Mouse (Mus musculus): ENCODE results near the gene Synj2. TPM values are rescaled to one million over a fixed set of nuclear protein-coding genes. Genes with fewer than 3 reads are reported as not detected.
A peak's percentile ranks its signal among the peaks of the same experiment; 100 is the strongest.

Synj2 gene
- total RNA-seq, 2 experiments from 2014 or later, result 26.3 to 36.9 TPM

DNA sequence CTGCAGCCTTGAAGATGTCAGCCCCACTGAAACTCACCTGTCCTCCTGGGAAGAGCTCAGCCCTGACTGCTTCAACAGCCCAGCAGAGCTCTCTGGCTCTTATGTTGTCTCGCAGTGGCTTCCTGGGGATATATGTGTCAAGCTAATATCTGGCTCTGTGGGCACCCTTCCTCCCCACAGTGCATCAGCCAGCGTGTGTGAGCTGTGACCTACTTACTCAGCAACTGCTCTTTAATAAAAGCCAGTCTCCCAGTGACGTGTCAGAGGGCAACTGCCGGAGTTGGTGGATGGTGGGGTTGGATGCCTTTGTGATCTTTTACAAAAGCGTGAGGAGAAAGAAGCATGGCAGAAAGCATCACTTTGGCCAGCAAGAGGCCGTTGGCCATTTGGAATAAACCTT lies 42.8 kb downstream of the Synj2 start:
- H3K4me3 ChIP-seq, result no peak overlapping the region
- peak overlapping the region; percentile 55 for H3K27ac ChIP-seq
- intact Hi-C loops (cut with DNase I), result no loop called here
- TF ChIP-seq CTCF (IDR thresholded peaks at IDR 0.05), result no peak
- DNase-seq, result peak; percentile 61

DNA sequence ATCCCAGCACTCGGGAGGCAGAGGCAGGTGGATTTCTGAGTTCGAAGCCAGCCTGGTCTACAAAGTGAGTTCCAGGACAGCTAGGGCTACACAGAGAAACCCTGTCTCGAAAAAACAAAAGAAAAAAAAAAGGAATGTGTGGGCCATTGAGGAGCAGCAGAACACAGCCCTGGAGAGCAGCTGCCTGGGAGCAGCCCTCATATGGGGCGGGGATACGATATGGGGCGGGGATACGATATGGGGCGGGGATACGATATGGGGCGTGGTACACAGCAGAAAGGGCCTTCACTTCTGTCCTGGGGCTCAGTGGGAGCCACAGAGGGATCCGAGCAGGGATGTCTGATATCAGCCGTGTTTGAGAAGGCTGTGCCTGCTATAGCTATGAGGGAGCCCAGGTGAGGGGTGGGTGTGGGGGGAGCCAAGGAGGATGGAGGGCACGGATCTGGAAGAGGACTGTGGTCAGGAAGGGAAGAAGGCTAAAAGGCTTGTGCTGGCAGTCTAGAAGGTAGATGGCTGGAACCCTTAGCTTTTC lies 43.7 kb downstream of the Synj2 start:
- no peak for DNase-seq
- TF ChIP-seq CTCF (IDR thresholded peaks at IDR 0.05), result no peak
- Histone ChIP-seq H3K4me3 (no peak overlapping the region), H3K27ac (peak overlapping the region; percentile 12; the same call in 1 of the 2 replicates)
- intact Hi-C loops (cut with DNase I), result no loop called here

DNA sequence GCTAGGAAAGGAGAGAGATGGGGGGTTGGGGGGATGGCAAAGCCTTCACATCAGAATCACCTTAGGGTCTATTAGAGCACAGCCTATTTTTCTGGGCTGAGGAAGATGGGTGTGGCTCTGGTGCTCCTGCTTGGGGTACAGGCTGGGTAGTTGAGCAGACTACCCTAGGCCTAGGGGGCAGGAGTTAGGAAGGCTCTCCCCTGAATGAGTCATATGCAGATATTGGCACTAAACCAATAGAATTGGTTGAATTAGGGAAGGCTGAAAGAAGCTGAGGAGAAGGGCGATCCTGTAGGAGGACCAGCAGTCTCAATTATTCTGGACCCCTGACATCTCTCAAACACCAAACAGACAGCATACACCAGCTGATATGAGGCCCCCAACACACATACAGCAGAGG lies 44.2 kb downstream of the Synj2 start:
- intact Hi-C loops (cut with DNase I), result no loop called here
- no peak for DNase-seq
- Histone ChIP-seq H3K27ac (peak overlapping the region; percentile 12; the same call in 1 of the 2 replicates), H3K4me3 (no peak overlapping the region)
- TF ChIP-seq CTCF (IDR thresholded peaks at IDR 0.05), result no peak

DNA sequence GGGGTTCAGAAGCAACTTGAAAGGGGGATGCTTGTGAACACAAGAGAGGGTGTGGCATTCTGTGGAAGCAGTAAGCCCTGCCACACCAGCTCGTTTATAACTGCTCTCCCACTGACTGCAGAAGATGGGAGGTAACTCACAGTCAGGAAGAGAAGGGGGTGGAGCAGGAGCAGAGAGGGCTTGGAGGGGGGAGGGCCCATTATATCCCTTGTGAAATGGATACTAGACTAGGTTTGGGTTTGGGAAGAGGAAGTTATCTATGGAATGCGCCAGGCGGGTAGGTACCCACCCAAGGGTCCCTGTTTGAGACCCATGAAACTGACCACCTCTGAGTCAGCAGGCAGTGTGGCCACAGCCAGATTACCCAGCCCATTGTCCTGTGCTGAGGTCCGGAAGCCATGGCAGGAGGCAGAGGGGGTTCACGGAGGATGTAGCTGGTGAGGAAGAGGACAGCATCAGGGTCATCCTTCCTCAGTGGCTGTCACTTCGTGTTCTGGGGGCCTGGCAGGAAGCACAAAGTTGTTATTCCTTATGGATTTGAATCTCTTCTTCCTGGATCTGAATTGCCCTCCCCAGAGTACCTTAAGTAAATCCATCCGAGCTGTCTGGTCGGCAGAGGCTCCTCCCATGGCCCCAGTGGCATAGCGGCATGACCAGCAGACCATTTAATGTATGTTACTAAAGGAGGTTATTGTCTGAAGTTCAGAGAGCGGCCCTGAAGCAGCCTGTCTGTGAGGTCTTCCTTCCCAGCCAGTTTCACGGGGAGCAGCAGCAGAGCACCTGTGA lies 46.4 kb downstream of the Synj2 start:
- DNase-seq, result no peak
- no peak overlapping the region for H3K4me3 ChIP-seq
- intact Hi-C loops (cut with DNase I), result no loop called here
- H3K27ac ChIP-seq, result no peak overlapping the region
- no peak for TF ChIP-seq CTCF (IDR thresholded peaks at IDR 0.05)

DNA sequence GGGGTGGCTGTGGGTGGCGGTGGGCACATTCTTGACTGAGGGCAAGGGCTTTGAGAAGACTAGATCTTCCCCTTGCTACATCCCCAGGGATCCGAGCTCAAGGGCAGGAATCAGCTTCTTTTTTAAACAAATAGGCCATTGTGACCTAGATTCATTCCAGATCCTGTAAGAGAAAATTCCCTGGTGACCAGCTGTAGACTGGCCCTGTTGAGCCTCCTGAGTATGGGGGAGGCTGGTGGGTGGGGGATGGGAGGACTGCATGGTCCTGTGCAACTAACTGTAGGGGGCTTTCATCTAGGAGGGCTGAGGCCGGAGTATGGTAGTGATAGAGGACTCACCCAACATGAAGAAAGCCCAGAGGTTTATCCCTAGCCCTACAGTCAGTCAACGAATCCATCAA lies 47.0 kb downstream of the Synj2 start:
- no peak for DNase-seq
- TF ChIP-seq CTCF (IDR thresholded peaks at IDR 0.05), result no peak
- Histone ChIP-seq H3K27ac (no peak overlapping the region), H3K4me3 (no peak overlapping the region)
- intact Hi-C loops (cut with DNase I), result no loop called here

DNA sequence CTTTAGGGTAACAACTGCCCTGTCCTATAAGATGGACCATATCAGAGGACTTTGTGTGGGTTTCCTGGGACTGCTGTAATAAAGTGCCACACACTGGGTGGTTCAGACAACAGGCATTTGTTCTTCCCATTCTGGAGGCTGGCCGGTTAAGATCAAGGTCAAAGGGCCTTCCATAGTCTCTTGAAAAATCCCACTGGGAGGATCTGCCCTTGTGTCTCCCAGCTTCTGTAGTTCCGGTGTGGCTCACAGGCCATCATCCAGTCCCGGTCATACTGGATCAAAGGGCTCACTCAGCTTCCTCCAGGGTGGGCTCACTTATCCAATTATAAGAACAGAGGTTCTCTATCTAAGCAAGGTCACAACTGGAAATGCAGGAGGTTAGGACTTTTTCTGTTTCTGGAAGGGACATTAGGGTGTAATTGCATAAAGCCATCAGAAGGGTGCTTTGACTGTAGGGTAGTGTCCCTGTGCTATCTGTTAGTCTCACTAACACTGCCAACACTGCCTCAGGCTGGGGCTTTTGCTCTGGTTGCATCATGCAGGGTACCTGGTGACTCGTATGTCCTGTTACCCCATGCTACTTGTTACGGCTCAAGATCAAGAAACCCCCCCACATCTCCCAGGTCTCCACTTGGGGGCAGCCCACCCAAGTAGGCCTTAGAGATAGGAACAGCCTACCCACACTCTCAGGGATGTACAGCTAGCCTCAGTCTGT lies 51.9 kb downstream of the Synj2 start:
- no peak overlapping the region for H3K4me3 ChIP-seq
- H3K27ac ChIP-seq, result peak overlapping the region; percentile 4; the same call in 1 of the 2 replicates
- TF ChIP-seq CTCF (IDR thresholded peaks at IDR 0.05), result no peak
- DNase-seq, result peak; percentile 4
- intact Hi-C loops (cut with DNase I), result no loop called here

DNA sequence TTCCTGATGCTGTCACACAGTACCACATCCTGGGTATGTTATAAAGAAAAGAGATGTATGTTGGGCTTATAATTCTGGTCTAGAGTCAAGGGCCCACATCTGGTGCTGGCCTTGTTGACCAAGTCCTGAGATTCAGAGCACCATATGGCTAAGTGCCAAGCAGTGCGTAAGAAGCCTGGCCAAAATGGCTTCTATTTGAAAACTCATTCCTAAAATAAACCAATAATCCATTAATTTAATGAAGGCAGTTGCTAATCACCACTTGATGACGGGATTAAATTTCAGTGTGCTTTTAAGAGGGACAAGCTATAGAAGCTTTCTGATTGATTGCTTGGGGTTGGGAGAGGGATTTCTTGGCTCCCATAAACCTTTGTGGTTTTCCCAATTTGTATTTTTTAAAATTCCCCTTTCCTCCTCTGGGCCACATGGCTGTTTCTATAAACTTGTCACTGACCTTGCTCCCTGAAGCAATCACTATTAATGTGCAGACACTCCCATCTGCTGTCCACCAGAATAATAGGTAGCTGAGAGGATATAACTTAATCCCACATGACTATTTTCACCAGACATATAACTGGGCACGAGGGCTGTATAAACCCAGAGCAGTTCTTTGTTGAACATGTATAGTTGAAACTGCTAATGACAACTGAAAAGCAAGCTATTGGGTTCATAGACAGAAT lies 52.6 kb downstream of the Synj2 start:
- intact Hi-C loops (cut with DNase I), result no loop called here
- peak; percentile 14 for DNase-seq
- H3K27ac ChIP-seq, result peak overlapping the region; percentile 4; the same call in 1 of the 2 replicates
- peak; percentile 28; the same call in 1 of the 2 replicates for TF ChIP-seq CTCF (IDR thresholded peaks at IDR 0.05)
- H3K4me3 ChIP-seq, result no peak overlapping the region

DNA sequence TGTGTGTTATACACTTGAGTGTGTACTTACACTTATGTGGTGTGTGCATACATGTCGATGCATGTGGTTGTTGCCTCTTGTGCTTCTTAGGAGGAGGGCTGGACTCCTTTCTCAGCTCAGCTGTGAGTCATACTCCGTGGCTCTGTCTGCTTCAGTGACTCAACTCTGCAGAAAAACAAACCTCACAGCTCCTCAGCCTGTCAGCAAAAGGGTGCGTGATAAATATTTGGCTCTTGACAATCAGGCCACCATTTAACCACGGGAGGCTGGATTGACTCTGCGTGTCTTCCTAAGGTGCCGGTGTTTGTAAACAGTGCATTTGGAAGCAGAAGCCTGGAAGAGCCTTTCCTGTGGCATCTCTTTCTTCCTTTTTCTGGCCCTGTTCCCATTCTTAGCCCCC lies 53.5 kb downstream of the Synj2 start:
- intact Hi-C loops (cut with DNase I), result no loop called here
- H3K4me3 ChIP-seq, result no peak overlapping the region
- peak; percentile 34 for DNase-seq
- no peak for TF ChIP-seq CTCF (IDR thresholded peaks at IDR 0.05)
- H3K27ac ChIP-seq, result peak overlapping the region; percentile 95

DNA sequence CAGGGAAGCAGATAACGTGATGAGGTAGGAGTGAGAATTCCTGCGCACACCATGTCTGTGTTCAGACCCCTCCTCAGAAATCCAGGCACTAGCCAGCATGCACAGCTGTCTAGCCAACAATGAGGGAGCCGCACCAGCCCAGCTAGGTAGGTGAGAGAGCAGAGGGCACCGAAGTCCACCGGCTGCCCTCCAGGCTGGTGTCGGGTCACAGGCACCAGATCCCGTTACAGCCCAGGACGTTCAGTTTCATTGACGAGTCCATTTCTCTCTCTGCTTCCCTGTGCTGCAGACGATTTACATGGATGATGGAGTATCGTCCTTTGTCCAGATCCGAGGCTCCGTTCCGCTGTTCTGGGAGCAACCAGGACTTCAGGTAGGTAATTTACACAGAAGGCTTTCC lies 55.5 kb downstream of the Synj2 start:
- intact Hi-C loops (cut with DNase I), result loop anchor here (1.0 to 2.0 kb wide), 2 partner anchors 16 to 60 kb away; no protein-coding TSS in a partner anchor
- H3K4me3 ChIP-seq, result peak overlapping the region; percentile 70
- DNase-seq, result peak; percentile 80
- no peak for TF ChIP-seq CTCF (IDR thresholded peaks at IDR 0.05)
- H3K27ac ChIP-seq, result peak overlapping the region; percentile 95

DNA sequence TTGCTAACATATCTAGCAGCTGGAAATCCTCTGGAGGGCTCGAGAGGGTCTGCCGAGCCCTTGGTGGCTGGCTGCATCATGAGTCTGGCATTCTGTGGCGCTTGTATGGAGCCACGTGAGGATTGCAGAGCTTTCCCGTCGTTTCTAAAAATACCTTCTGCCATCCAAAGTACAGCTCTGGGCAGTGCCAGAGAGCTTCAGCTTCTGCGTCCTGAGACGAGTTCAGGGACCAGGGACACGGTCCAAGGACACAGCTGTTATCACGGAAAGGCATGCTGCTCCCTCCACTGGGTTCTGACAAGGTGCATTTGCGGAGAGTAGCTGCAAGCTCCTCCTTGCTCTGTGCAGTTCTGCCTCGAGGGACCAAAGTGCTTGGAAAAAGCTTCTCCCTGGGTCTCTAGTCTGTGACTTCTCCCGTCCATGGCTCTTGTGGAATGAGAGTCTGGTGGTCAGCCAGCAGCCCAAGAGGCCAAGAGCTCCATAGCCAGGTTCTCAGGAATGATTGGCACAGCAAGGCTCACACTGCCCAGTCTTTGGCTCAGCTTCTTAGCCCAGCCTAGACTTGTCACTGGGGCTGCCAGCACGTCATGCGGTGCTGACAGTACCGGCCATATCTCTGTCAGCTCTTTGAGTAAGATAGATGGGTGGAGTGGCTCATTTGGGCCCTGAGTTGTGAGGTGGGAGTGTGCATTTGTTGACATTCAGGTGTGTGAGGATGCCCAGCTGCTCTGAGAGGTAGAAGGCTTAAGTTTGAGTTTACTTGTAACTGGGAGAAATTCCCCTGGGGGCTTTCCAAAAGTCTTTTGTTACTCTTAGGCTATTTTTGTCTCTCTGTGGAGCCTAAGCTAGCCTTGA lies 56.5 kb downstream of the Synj2 start:
- intact Hi-C loops (cut with DNase I), result loop anchor here (2.0 kb wide), 1 partner anchor 17 kb away; no protein-coding TSS in a partner anchor
- Histone ChIP-seq H3K27ac (peak overlapping the region; percentile 95), H3K4me3 (peak overlapping the region; percentile 70)
- no peak for TF ChIP-seq CTCF (IDR thresholded peaks at IDR 0.05)
- DNase-seq, result peak; percentile 89

DNA sequence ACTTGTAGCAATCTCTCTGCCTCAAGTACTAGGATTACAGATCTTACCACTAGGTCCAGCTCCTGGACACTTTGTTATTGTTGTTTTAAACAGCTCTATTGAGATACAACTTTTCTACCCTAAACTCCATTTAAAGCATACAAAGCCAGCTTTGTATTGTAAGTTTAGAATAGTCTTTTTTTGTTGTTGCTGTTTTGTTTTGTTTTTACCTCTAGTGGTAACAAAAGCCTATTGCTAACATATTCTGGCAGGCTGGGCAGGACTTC lies 57.1 kb downstream of the Synj2 start:
- Histone ChIP-seq H3K27ac (peak overlapping the region; percentile 95), H3K4me3 (peak overlapping the region; percentile 70)
- intact Hi-C loops (cut with DNase I), result no loop called here
- no peak for DNase-seq
- no peak for TF ChIP-seq CTCF (IDR thresholded peaks at IDR 0.05)

DNA sequence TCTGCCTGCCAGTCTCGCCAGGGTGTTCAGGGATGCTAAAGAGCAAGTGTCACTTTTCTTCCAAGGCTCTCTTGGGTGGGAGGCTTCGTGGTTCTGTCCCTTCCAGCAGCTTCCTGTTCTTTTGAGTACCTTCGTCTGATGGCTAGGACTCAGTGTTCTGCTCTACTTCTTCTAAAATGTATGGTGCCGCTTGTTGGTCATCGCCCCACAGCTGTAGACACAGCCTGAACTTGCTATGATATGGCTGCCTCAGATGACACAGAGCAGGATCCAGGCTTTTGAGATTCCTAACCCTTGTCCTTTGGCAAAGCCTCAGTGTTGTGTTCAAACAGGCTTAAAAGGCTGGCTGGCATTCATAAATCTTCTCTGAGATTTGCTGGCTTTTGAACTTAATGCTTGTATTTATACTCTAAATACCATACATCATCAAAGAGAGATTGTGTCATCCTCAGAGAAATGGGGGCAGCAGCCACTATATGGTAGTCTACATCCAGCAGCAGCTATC lies 58.0 kb downstream of the Synj2 start:
- peak overlapping the region; percentile 95 for H3K27ac ChIP-seq

More for the DNA sequence above, 58.0 kb downstream of the Synj2 start:
- peak overlapping the region; percentile 70 for H3K4me3 ChIP-seq
- DNase-seq, result no peak
- TF ChIP-seq CTCF (IDR thresholded peaks at IDR 0.05), result no peak
- intact Hi-C loops (cut with DNase I), result no loop called here

Data from gastrocnemius, adult 2 months (tissue).